Mouse (Mus musculus) heart, postnatal 0 days (tissue): ENCODE data around the gene Gnas.

Experiments
- CTCF ChIP-seq: IDR thresholded peaks from 2 replicates; pipeline ENCODE4 v1.5.1; 2016; ENCODE audit warnings: antibody characterized with exemption, control low read depth, low read depth
- EP300 ChIP-seq: IDR thresholded peaks from 2 replicates; pipeline ENCODE4 v1.6.1; 2016; ENCODE audit warnings: antibody characterized with exemption, low read depth

DNA sequence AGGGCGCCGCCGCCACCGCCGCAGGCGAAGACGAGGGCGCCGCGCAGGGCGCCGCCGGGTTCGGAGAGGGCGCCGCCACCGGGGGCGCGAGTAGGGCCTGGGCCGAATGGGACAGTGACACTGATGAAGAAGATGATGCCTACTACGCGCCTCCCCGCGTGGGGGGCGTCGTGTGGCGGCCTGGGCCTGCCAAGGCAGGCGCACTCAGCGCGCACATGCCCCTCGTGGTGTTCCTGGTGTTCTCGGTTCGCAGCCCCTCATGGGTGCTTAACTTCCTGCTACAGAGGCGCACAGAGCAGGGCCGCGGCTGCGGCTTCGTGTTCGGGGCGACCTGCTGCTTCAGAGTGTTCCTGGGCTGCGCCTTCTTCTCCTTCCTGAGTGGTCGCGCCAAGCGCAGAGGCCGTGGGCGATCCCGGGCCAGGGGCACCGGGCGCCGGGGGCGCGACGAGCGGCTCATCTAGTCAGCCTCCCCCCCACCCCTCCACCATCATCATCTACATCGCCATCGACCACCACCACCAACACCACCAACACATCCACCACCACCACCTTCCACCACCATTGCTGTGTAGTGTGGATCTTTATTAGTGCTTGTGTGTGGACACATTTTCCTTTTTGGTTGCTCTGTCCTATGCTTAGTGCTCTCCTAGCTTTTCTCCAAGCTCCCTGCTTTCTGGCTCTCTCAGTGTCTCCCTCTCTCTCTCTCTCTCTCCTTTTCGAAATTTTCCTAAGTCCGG is 45.0 kb downstream of the Gnas start:
- TF ChIP-seq CTCF (no peak; the same call in 1 of the 2 replicates), EP300 (no peak)
